Mouse (Mus musculus) MEL (cell line): ENCODE data around the gene Klf13.
A peak's percentile ranks its signal among the peaks of the same experiment; 100 is the strongest.

Experiments
- CTCF ChIP-seq, 3 experiments: IDR thresholded peaks in 2 of 3; conservative IDR thresholded peaks in 1 of 3; 2 replicates each; pipeline ENCODE4 v1.5.1; 2011 to 2012; ENCODE audit warnings: low read length in 3 of 3, low read depth in 2 of 3, mild to moderate bottlenecking in 2 of 3, improper control_type of control experiment in 1 of 3, inconsistent platforms in 1 of 3, mixed read lengths in 1 of 3, moderate library complexity in 1 of 3; ENCODE audit not compliant: control insufficient read depth in 1 of 3, insufficient read depth in 1 of 3, poor library complexity in 1 of 3, severe bottlenecking in 1 of 3
- EP300 ChIP-seq, 2 experiments: IDR thresholded peaks; 2 replicates each; pipeline ENCODE4 v1.6.1; 2011; ENCODE audit warnings: improper control_type of control experiment in 2 of 2, low read length in 2 of 2, low read depth in 1 of 2, mild to moderate bottlenecking in 1 of 2
- HCFC1 ChIP-seq: IDR thresholded peaks from 2 replicates; pipeline ENCODE4 v1.6.1; 2012; ENCODE audit warnings: low read depth, mild to moderate bottlenecking, inconsistent platforms, low read length, improper control_type of control experiment, moderate library complexity
- MAX ChIP-seq: IDR thresholded peaks from 2 replicates; pipeline ENCODE4 v1.6.1; 2011; ENCODE audit warnings: low read length, improper control_type of control experiment
- MYC ChIP-seq: IDR thresholded peaks from 2 replicates; pipeline ENCODE4 v1.6.1; 2011; ENCODE audit warnings: low read depth, mild to moderate bottlenecking, low read length, improper control_type of control experiment, moderate library complexity
- NRF1 ChIP-seq: IDR thresholded peaks from 2 replicates; pipeline ENCODE4 v1.6.1; 2014; ENCODE audit warnings: low read depth, mild to moderate bottlenecking, inconsistent platforms, low read length, improper control_type of control experiment, moderate library complexity; ENCODE audit not compliant: poor library complexity, insufficient read depth, severe bottlenecking
- POLR2A ChIP-seq, 2 experiments: IDR thresholded peaks; 2 replicates each; pipeline ENCODE4 v1.6.1; 2011 to 2012; ENCODE audit warnings: low read length in 2 of 2, mild to moderate bottlenecking in 2 of 2, control low read depth in 1 of 2, improper control_type of control experiment in 1 of 2, low read depth in 1 of 2, moderate library complexity in 1 of 2; ENCODE audit not compliant: control insufficient read depth in 1 of 2, insufficient read depth in 1 of 2, poor library complexity in 1 of 2
- POLR2AphosphoS2 ChIP-seq: IDR thresholded peaks from 2 replicates; pipeline ENCODE4 v1.6.1; 2011; ENCODE audit warnings: low read length, improper control_type of control experiment
- SMC3 ChIP-seq: IDR thresholded peaks from 2 replicates; pipeline ENCODE4 v1.6.1; 2011; ENCODE audit warnings: low read depth, low read length, improper control_type of control experiment
- UBTF ChIP-seq: IDR thresholded peaks from 2 replicates; pipeline ENCODE4 v1.6.1; 2012; ENCODE audit warnings: low read depth, mild to moderate bottlenecking, inconsistent platforms, low read length, improper control_type of control experiment, moderate library complexity, borderline replicate concordance; ENCODE audit not compliant: insufficient read depth
- ZC3H11A ChIP-seq: IDR thresholded peaks from 2 replicates; pipeline ENCODE4 v1.6.1; 2012; ENCODE audit warnings: low read depth, mild to moderate bottlenecking, inconsistent platforms, low read length, improper control_type of control experiment
- ZKSCAN1 ChIP-seq: IDR thresholded peaks from 2 replicates; pipeline ENCODE4 v1.6.1; 2012; ENCODE audit warnings: low read depth, mild to moderate bottlenecking, inconsistent platforms, low read length, improper control_type of control experiment, moderate library complexity

GRCm38 (mm10) chr7:63941050-63941449 is 2.3 kb upstream of the Klf13 start:
- peak; percentile 58 to 66; a peak in 3 of 4 replicates for TF ChIP-seq EP300 (IDR thresholded peaks at IDR 0.05; ENCODE audit: low read depth in 1 of 2, low read length in 2 of 2)
- no peak for TF ChIP-seq CTCF (IDR thresholded peaks at IDR 0.05 in 2 of 3, conservative IDR thresholded peaks at IDR 0.05 in 1 of 3; ENCODE audit: control insufficient read depth in 1 of 3, insufficient read depth in 1 of 3, low read depth in 2 of 3, low read length in 3 of 3, poor library complexity in 1 of 3, severe bottlenecking in 1 of 3)
- TF ChIP-seq ZKSCAN1, result no peak
- no peak for TF ChIP-seq POLR2A (IDR thresholded peaks at IDR 0.05; ENCODE audit: control insufficient read depth in 1 of 2, insufficient read depth in 1 of 2, low read depth in 1 of 2, low read length in 2 of 2, poor library complexity in 1 of 2)
- TF ChIP-seq HCFC1, result no peak
- TF ChIP-seq UBTF, result no peak
- TF ChIP-seq ZC3H11A, result no peak
- TF ChIP-seq SMC3, result no peak
- TF ChIP-seq POLR2AphosphoS2, result no peak
- no peak for TF ChIP-seq MYC
- TF ChIP-seq MAX, result no peak
- no peak for TF ChIP-seq NRF1
